Mouse (Mus musculus) heart, embryonic 16.5 days (tissue): ENCODE measurements at regions not wholly inside any gene's neighbourhood (a gene's known extent, or its start where the extent isn't known, plus 50 kb on each side); places are given as distances from the start of the nearest gene placed in this dataset.

Experiments
- ATAC-seq: fragments of 200-750 bp; cut with Nextera tagmentation; replicated peaks from 2 replicates; pipeline ENCODE4 v1.8.0; 2017; ENCODE audit warnings: moderate number of reproducible peaks; ENCODE audit not compliant: insufficient read depth, low FRiP score; ENCODE audit errors: extremely low read depth
- H3K27ac ChIP-seq: fragments of 300-500 bp; sonication (generic); 2 replicates; pipeline ENCODE4 v1.5.1; 2014; ENCODE audit warnings: mild to moderate bottlenecking, low read length, control low read depth, moderate library complexity
- H3K27me3 ChIP-seq: fragments of 300-500 bp; sonication (generic); 2 replicates; pipeline ENCODE4 v1.6.1; 2014; ENCODE audit warnings: low read length, mixed read lengths; ENCODE audit not compliant: control insufficient read depth, insufficient read depth
- H3K36me3 ChIP-seq: fragments of 300-500 bp; sonication (generic); 2 replicates; pipeline ENCODE4 v1.6.1; 2014; ENCODE audit not compliant: control insufficient read depth, insufficient read depth
- H3K4me1 ChIP-seq: fragments of 300-500 bp; sonication (generic); 2 replicates; pipeline ENCODE4 v1.6.1; 2014; ENCODE audit warnings: low read length, mixed read lengths; ENCODE audit not compliant: control insufficient read depth, insufficient read depth
- H3K4me2 ChIP-seq: fragments of 300-500 bp; sonication (generic); 2 replicates; pipeline ENCODE4 v1.6.1; 2014; ENCODE audit warnings: low read depth, mild to moderate bottlenecking, control low read depth, low read length
- H3K4me3 ChIP-seq: fragments of 300-500 bp; sonication (generic); 2 replicates; pipeline ENCODE4 v1.5.1; 2014; ENCODE audit warnings: mild to moderate bottlenecking, control low read depth, low read length
- H3K9ac ChIP-seq: fragments of 300-500 bp; sonication (generic); 2 replicates; pipeline ENCODE4 v1.6.1; 2014; ENCODE audit warnings: low read length, control low read depth
- H3K9me3 ChIP-seq: fragments of 300-500 bp; sonication (generic); replicated peaks from 2 replicates; pipeline ENCODE4 v1.6.1; 2016; ENCODE audit warnings: low read length; ENCODE audit not compliant: control insufficient read depth
- WGBS: fragments of 180-500 bp; shearing (Covaris S2); extraction: QIAGEN DNeasy Blood & Tissue Kit; methylation state at CpG from one replicate; pipeline ENCODE4 v1.1.7; 2014; 5-methylcytosine and 5-hydroxymethylcytosine counted together

DNA sequence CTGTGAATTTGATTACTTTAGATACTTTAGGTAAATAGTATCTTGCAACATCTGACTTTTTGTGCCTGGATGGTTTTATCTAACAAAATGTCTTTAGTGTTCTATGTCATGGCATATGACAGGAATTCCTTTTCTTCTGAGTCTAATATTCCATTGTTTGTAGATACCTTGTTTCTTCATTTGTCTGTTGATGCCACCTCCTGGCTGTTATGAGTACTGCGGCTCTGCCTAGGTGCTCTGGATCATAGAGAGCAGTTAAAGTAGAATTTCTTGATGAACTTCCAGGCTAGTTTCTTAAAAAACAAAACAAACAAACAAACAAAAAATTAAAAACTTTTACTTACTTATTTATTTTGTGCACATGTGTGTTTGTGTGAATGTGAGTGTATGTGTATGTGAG lies 83.6 kb upstream of the Kif2a start:
- no peaks in the 10 kb centered on the region for H3K27me3 ChIP-seq
- H3K27ac ChIP-seq: no peak overlapping the region
- H3K9ac ChIP-seq: no peak overlapping the region
- H3K36me3 ChIP-seq: no peaks in the 10 kb centered on the region
- H3K4me3 ChIP-seq: no peak overlapping the region
- 0 out of 2 replicates have a peak, but pooled peaks cover 4% of the 10 kb centered on the region for H3K4me1 ChIP-seq
- 61% methylated on average over 1 of the region's 1 CpGs for WGBS
- no peaks in the 10 kb centered on the region for H3K9me3 ChIP-seq
- H3K4me2 ChIP-seq: no peak overlapping the region
- no peak for ATAC-seq

GRCm38 (mm10) chr13:107101598-107101997 lies 79.7 kb upstream of the Kif2a start:
- no peaks in the 10 kb centered on the region for H3K27me3 ChIP-seq
- no peaks in the 10 kb centered on the region for H3K36me3 ChIP-seq
- H3K27ac ChIP-seq: 0 out of 2 replicates have a peak overlapping the region, but pooled peaks have one; percentile 30
- peak overlapping the region; percentile 58 for H3K9ac ChIP-seq
- peak overlapping the region; percentile 63 for H3K4me2 ChIP-seq
- ATAC-seq: peak; percentile 88
- WGBS: 21% methylated on average over 13 of the region's 13 CpGs
- no peaks in the 10 kb centered on the region for H3K9me3 ChIP-seq
- H3K4me1 ChIP-seq: 0 out of 2 replicates have a peak, but pooled peaks cover 4% of the 10 kb centered on the region
- peak overlapping the region; percentile 41 for H3K4me3 ChIP-seq

DNA sequence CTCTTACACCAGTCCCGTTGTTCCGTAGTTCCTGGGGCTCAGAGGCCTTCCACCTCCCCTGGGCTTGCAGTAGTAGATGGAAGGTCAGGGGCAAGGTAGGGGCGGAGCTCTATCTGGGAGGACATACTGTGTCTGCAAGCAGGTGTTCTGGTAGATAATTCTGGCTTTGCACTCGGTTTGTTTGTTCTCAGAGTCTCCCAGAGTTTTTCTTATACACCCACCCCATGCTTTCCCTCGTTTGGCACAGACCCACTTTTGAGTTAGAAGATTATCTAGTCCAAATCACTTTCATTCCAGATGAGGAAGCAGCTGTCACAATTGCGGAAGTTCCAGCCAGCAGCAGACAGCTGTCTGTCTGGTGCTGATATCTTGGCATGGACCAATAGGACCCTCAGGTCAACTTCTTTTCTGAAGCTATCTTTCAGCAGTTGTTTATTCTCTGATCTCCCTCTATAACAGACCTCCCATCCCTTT lies 79.0 kb upstream of the Kif2a start:
- Histone ChIP-seq H3K4me2 (peak overlapping the region; percentile 63), H3K4me3 (no peak overlapping the region)

GRCm38 (mm10) chr13:107100116-107100515 lies 78.2 kb upstream of the Kif2a start:
- no peaks in the 10 kb centered on the region for H3K36me3 ChIP-seq
- no peak overlapping the region for H3K27ac ChIP-seq
- no peak overlapping the region for H3K4me2 ChIP-seq
- H3K9me3 ChIP-seq: no peaks in the 10 kb centered on the region
- no peak for ATAC-seq
- H3K9ac ChIP-seq: no peak overlapping the region
- H3K4me3 ChIP-seq: no peak overlapping the region
- WGBS: 67% methylated on average over 3 of the region's 3 CpGs
- no peaks in the 10 kb centered on the region for H3K27me3 ChIP-seq
- H3K4me1 ChIP-seq: peaks cover 14% of the 10 kb centered on the region

More for the DNA sequence above, 79.0 kb upstream of the Kif2a start:
- H3K27me3 ChIP-seq: no peaks in the 10 kb centered on the region
- 46% methylated on average over 6 of the region's 6 CpGs for WGBS
- no peak overlapping the region for H3K27ac ChIP-seq
- no peaks in the 10 kb centered on the region for H3K9me3 ChIP-seq
- no peaks in the 10 kb centered on the region for H3K36me3 ChIP-seq
- no peak overlapping the region for H3K9ac ChIP-seq
- H3K4me1 ChIP-seq: peaks cover 6% of the 10 kb centered on the region
- no peak; the same call in 1 of the 2 replicates for ATAC-seq

GRCm38 (mm10) chr13:107097005-107097404 lies 75.1 kb upstream of the Kif2a start:
- no peak overlapping the region for H3K4me2 ChIP-seq
- H3K9ac ChIP-seq: no peak overlapping the region
- H3K36me3 ChIP-seq: no peaks in the 10 kb centered on the region
- H3K27me3 ChIP-seq: no peaks in the 10 kb centered on the region
- H3K4me1 ChIP-seq: peaks cover 26% of the 10 kb centered on the region
- no peak overlapping the region for H3K4me3 ChIP-seq
- WGBS: 70% methylated on average over 4 of the region's 4 CpGs
- ATAC-seq: no peak
- no peaks in the 10 kb centered on the region for H3K9me3 ChIP-seq
- no peak overlapping the region for H3K27ac ChIP-seq

- no peaks in the 10 kb centered on the region for H3K27me3 ChIP-seq
- H3K4me2 ChIP-seq: peak overlapping the region; percentile 50
- H3K9me3 ChIP-seq: no peaks in the 10 kb centered on the region
- H3K27ac ChIP-seq: peak overlapping the region; percentile 91
- 21% methylated on average over 11 of the region's 11 CpGs for WGBS
- H3K4me3 ChIP-seq: peak overlapping the region; percentile 17; the same call in 1 of the 2 replicates
- H3K4me1 ChIP-seq: peaks cover 22% of the 10 kb centered on the region
- no peak overlapping the region for H3K9ac ChIP-seq
- H3K36me3 ChIP-seq: no peaks in the 10 kb centered on the region
- peak; percentile 82 for ATAC-seq
Observed at GRCm38 (mm10) chr13:107094976-107095716, 73.2 kb upstream of the Kif2a start.

- Histone ChIP-seq H3K9me3 (no peaks in the 10 kb centered on the region), H3K4me3 (peak overlapping the region; percentile 17; the same call in 1 of the 2 replicates), H3K4me2 (peak overlapping the region; percentile 50), H3K4me1 (peaks cover 22% of the 10 kb centered on the region), H3K27me3 (no peaks in the 10 kb centered on the region), H3K9ac (0 out of 2 replicates have a peak overlapping the region, but pooled peaks have one; percentile 22), H3K27ac (peak overlapping the region; percentile 91), H3K36me3 (no peaks in the 10 kb centered on the region)
- 57% methylated on average over 11 of the region's 11 CpGs for WGBS
- peak; percentile 68 for ATAC-seq
Observed at GRCm38 (mm10) chr13:107094487-107094886, 72.6 kb upstream of the Kif2a start.

DNA sequence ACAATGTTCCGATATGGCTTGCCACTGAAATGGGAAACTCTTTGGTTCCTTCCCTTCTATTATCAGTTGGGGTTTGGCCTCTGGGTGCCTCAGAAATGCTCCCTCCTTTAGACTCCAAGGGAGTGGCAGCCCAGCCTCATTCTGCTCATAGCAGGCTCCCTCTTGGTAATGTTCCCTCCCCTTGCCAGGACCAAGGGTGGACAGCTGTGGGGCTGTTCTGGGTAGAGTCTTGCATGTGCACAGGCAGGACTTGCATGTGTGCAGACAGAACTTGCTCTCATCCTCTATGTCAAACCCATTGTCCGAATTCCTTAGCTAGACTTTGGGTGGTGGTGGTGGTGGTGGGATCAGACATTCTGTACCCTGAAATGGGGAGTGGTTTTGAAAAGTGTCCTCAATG lies 71.8 kb upstream of the Kif2a start:
- no peak overlapping the region for H3K4me2 ChIP-seq
- no peaks in the 10 kb centered on the region for H3K9me3 ChIP-seq
- H3K9ac ChIP-seq: no peak overlapping the region
- ATAC-seq: no peak
- WGBS: 81% methylated on average over 2 of the region's 2 CpGs
- no peaks in the 10 kb centered on the region for H3K27me3 ChIP-seq
- H3K4me1 ChIP-seq: peaks cover 22% of the 10 kb centered on the region
- no peak overlapping the region for H3K4me3 ChIP-seq
- no peaks in the 10 kb centered on the region for H3K36me3 ChIP-seq
- peak overlapping the region; percentile 91 for H3K27ac ChIP-seq

GRCm38 (mm10) chr13:107088198-107088597 lies 66.3 kb upstream of the Kif2a start:
- ATAC-seq: no peak
- no peaks in the 10 kb centered on the region for H3K9me3 ChIP-seq
- no peaks in the 10 kb centered on the region for H3K4me1 ChIP-seq
- H3K27ac ChIP-seq: no peak overlapping the region
- no peak overlapping the region for H3K9ac ChIP-seq
- 33% methylated on average over 1 of the region's 1 CpGs for WGBS
- H3K36me3 ChIP-seq: no peaks in the 10 kb centered on the region
- no peak overlapping the region for H3K4me2 ChIP-seq
- H3K4me3 ChIP-seq: no peak overlapping the region
- no peaks in the 10 kb centered on the region for H3K27me3 ChIP-seq
